Mouse (Mus musculus) liver (tissue): ENCODE results near the gene Itpr2.

Experiments used
- DNase-seq: peaks from one replicate; pipeline ENCODE4 v3.0.0-alpha.2; 2020; ENCODE audit warnings: mixed read lengths

Gene Itpr2

GRCm38 (mm10) chr6:146501866-146502804 is at the start of gene Itpr2:
Itpr2 (minus strand) TSS chr6:146502223.
- DNase-seq: peak; percentile 85

- DNase-seq: no peak
These were observed 49.3 kb upstream of the Itpr2 start for GRCm38 (mm10) chr6:146551326-146551725.

GRCm38 (mm10) chr6:146550421-146550820 is 48.4 kb upstream of the Itpr2 start:
- DNase-seq: no peak

DNA sequence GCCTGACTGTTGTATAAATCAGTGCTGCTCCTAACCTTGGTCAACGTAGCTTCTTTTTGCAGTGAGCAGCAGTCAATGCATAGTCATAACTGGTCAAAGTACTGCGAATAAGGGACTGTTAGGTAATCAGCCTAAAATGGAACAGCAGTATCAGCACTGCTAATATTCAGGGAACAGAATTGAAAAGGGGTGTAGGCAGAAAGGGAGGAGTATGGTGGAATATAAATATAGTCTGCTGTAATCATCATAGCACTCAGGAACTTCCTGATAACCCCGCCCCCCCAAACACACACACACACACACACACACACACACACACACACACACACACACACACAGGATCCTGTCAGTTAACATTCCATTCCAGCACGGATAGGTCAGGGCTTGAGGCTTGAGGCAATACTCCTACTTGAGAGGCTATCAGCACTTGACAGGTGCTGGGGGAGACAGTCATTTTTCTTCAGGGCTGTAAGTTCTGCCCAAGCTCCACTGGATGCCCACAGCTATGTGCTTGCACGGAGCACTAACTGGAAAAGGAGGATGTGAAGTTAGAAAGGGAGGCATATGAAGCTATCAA is 43.4 kb upstream of the Itpr2 start:
- DNase-seq: no peak

GRCm38 (mm10) chr6:146544622-146545021 is 42.6 kb upstream of the Itpr2 start:
- no peak for DNase-seq

DNA sequence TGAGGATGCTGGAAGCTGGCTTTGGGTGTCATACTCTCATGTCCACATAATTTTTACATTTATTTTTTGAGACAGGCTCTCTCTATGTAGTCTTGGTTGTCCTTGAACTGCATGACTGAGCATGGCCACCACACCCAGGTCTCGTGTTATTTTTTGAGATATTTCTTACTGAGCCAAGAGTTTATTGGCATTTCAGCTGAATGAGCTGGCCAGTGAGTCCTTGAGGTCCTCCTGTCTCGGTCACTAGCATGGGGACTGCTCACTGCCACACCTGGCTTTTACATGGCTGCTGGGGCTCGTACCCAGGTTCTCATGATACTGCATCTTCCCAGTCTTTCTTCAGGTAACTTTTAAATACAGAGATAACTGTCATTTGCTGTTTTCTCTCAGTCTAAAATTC is 38.4 kb upstream of the Itpr2 start:
- DNase-seq: no peak

GRCm38 (mm10) chr6:146538661-146539060 is 36.6 kb upstream of the Itpr2 start:
- no peak for DNase-seq

- no peak for DNase-seq
These were observed 36.0 kb upstream of the Itpr2 start for GRCm38 (mm10) chr6:146538071-146538470.

GRCm38 (mm10) chr6:146537111-146537510 is 35.1 kb upstream of the Itpr2 start:
- no peak for DNase-seq

DNA sequence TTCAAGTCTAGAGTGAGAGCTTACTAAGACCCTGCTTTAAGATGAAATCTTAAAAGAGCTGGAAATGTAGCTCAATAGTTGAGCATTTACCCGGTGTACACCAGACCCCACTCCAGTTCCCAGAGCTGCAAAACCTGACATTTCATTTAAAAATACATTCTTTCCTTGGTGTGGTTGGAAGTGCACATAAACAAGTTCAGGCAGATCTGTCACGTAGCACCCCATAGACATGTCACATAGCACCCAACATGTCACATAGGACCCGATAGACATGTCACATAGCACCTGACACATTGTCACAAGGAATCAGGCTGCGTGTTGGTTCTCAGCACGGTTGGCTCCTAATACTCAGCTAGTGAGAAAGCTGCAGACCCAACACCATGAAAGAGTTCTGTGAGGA is 33.5 kb upstream of the Itpr2 start:
- DNase-seq: no peak

DNA sequence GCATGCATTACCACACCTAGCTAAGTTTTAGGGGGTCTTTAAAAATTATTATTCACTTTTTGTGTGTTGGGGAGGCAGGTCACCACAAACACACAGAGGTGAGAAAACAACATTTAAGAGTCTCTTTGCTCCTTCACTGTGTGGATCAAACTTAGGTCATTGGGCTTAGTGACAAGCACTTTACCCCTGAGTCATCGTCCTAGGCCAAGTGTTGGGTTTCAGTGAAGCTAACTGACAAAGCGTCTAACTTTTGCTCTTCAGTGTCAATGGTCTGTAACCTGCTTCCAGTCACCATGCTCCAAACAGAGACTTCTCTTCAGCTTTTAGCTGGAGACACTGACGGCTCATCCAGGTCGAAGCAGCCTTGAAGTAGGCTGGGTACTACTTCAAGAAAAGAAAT is 31.1 kb upstream of the Itpr2 start:
- DNase-seq: no peak

DNA sequence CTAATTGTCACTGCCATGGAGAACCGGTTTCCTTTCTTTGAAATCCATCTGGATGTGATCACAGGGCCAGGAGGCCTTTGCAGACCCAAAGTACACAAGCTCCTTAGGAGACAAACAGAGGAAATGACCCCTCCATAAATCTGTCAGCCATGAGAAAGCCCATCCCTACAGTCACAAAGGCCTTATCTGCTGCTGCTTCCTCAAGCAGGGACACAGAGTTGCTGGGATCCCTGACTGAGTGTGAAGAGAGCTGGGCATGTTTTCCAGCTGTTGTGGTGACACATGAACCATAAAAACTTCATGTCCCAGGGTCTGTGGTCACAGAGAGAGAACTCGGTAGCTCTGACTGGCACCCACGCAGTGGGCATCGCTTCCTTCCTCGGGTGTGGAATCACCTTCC is 28.7 kb upstream of the Itpr2 start:
- DNase-seq: no peak

DNA sequence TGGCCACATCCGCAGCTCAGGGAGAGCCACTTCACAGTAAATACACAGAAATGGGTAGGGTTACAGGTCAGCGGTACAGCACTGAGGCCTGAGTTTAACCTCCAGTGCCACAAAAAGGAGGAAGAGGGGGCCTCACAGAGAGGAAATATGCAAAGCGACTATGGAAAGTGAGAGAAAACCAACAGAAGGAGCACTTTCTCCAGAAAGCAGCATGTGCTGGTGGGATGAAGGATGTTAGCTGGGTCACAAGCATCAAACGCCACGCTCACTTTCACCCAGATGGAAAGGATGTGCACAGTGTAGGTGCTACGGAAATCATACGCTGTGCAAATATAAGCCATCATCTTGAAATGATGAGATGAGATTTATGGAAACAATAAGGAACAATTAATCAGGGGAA is 28.3 kb upstream of the Itpr2 start:
- no peak for DNase-seq

DNA sequence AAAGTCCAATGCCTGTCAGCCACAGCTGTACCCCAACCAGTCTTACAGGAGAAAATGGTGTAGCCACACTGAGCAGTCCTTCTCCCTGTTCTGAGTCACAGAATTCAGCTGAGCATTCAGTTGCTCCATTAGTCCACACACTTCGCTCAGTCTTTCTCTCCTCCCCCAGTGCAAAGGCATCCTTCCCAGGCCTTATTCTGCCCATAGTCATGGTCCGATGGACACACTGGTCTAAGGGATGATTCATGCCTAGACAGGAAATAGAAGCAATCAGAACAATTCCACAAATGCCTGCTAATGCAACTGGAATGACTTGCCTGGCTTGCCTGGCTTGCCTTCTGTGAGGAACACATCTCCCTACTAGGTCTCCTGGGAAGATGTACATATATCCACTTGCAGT is 25.5 kb upstream of the Itpr2 start:
- DNase-seq: no peak

DNA sequence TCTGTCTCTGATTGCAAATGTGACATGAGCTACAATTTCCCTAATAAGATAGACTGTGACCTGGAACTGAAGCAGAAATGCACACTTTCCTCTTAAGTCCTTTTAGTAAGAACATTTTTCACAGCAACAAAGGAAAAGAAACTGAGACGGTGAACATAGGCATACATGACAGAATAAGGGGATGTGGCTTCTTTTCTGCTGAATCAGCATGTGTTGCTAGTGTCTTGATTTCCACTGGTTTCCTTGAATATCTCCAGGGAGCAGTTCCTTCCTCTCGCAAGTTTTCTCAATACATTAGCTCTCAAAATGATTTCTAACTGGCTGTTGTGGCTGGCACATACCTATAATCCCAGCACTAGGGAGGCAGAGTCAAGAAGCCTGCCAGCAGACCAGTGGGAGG is 23.5 kb upstream of the Itpr2 start:
- DNase-seq: no peak

DNA sequence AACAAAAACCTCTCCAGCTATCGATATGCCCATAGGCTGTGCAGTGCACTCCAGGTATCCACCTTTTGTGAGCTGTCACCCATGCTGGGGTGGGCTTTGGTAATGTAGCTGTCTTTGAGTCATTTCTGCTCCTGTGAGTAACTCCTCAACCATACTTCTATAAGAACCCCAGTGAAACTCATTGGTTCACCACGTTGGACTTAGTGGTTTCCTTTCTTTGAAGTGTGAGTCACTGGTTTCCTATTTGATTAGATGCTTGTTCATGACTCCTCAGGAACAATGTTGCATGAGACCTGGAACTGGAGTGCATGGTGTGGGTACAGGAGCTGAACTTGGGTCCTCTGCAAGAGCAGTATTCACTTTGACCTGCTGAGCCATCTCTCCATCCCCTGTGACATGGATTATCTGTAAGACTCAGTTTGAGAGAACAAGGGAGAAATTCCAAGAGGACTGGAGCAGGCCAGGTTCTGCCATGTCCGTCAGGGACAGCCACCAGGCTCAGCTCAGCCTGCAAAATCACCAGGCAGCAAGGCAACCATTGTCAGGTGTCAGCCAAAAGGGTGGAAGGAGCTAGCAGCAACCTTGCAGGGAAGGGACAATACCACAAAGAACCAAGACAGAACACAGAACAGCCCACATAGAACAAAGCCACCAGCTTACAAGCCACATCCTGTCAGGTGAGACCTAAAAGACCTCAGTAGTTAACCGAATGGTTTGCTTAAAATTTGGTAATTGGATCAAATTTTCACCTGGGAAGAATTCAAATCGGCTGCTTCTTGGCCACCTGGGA is 19.6 kb upstream of the Itpr2 start:
- no peak for DNase-seq

DNA sequence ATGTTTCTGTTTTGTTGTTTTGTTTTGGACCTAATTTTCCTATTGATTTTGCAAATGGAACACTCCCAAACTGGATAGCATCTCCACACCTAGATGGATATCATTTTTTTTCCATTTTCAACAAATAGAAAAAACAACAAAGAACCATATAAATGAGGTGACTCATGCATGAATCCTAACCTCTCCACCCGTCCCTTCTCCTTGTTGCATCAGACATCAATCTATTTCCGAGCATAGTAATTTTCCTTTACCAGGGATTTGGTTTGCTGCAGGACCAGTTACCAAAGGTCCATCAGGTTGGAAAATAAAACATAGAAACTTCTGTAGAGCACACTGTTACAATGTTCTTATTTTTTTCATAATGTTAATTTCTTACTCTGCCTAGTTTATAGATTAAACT is 17.0 kb upstream of the Itpr2 start:
- no peak for DNase-seq

GRCm38 (mm10) chr6:146515936-146516335 is 13.9 kb upstream of the Itpr2 start:
- DNase-seq: no peak

DNA sequence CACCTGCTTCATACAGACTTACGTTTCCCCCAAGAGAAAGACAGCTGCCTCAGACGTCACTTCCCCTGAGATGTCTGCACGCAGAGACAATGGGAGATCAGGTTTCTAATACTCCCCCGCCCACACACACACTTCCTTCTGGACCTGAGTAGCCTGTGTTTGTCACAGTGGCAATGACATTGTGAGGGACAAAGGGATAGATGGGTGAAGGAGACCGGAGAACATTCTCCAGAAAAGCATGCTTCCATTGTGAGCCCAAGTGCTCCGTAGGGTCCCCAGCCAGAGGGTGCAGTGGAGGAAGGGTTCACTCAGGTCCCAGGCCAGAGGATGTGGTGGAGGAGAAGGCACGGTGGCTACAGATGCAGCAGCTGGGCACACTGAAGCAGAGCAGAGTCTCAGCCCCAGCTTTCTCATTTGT is 12.5 kb upstream of the Itpr2 start:
- no peak for DNase-seq

- DNase-seq: no peak
These were observed 11.9 kb upstream of the Itpr2 start for GRCm38 (mm10) chr6:146513899-146514298.

DNA sequence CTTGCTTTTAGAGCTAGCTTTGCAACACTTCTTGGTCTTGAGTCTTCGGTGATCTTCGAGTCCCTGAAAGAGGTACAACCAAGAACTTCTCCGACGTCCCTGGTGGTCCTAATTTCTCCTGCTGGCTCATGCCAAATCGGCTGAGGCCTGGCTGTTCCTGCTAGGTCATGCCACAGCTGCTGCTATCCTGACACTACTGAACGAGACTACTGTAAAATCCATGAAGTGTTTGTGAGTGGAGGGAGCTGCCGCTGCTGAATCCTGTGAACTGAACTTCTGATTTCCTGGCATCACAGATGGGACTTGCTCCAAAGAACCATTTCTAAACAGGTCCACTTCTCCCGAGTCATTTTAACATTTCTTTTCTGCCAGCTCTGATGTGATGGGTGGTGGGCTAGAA is 11.4 kb upstream of the Itpr2 start:
- DNase-seq: no peak

DNA sequence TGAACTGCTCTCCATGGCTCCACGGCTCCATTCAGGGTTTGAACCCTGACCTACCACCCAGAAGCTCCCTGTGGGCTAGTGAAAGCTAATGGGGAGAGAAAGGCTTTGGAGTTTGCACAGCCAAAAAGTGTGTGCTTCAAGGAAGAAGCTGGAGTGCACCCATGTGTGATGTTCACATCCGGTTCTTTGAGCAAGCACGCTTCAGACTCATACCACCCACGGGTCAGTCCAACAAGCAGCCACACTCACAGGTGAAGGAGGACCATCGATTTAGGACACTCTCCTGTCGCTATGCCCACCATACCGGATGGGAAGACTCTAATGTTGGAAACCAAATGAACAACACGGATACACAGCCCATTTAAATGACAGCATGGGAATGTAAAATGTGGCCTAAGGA is 9.5 kb upstream of the Itpr2 start:
- no peak for DNase-seq

DNA sequence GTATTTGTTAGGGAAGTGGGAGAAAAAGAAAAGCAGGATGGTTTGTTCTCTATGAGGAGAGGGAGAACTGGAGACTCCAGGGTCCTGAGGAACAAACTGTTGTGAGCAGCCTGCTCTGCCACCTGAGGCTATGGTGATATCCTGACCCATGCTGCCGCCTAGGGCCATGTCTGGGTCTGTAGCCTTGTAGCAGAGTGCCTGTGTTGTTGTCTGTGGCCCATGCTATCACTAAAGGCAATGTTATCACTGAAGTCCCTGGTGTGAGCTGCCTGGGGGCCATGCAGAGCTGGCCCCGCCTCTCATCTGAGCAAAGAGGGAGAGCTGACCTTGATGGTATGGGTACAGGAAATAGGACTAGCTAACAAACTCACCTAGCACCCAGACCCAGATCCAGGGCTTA is 7.9 kb upstream of the Itpr2 start:
- peak; percentile 17 for DNase-seq

DNA sequence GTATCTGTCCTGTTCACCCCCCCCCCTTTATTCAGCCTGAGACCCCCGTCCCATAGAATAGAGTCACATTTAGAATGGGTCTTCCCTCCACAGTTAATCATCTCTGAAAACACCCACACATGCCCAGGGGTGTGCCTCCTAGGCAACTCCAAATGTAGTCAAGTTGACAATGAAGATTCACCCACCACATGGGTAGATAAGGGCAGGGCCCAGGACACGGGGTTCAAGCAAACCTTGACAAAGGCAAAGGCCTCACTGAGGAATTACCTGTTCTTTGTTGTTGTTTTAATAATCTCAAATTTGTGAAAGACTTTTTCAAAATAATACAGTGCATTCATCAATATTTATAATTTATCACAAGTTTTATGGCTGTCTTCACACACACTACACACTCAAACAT is 2.4 kb upstream of the Itpr2 start:
- no peak for DNase-seq
